Mouse (Mus musculus): ENCODE measurements around the gene Pgpep1l.

DNA sequence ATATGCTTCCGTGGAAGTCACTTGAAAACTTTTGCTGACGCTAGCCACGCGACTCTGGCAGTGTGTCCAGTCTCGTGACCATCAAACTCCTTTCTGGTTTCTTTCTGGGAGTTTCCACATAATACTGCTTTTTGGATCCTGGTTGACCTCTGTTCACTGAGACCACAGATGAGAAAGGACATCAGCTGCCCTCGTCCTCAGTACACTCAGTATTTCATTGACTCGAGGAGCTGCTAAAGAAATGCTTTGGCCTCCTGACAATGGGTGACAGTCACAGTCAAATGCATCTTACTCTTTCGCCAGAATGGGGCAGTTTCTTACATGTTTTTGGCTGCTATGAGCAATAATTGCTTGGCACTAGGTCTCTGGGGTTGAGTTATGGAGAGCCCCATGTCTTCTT is 17.8 kb downstream of the Pgpep1l start:
- no peak for TF ChIP-seq CTCF (IDR thresholded peaks at IDR 0.05; ENCODE audit: extremely low read depth, insufficient read depth, insufficient read length, insufficient replicate concordance)
- no peak for TF ChIP-seq POLR2A (IDR thresholded peaks at IDR 0.05; ENCODE audit: low read depth, low read length)

Measured in spleen, adult 2 months (tissue).